Mouse (Mus musculus) stomach, embryonic 14.5 days (tissue): ENCODE measurements around the gene Tgoln1. TPM values are rescaled to one million over a fixed set of nuclear protein-coding genes. Genes with fewer than 3 reads are reported as not detected.

Experiments
- ATAC-seq: fragments of 200-750 bp; cut with Nextera tagmentation; 2 replicates; pipeline ENCODE4 v1.8.0; 2017; ENCODE audit warnings: low read depth, moderate TSS enrichment; ENCODE audit not compliant: insufficient number of reproducible peaks, insufficient read depth, low FRiP score
- H3K27ac ChIP-seq: fragments of 300-500 bp; sonication (generic); 2 replicates; pipeline ENCODE4 v1.5.1; 2014; ENCODE audit warnings: mild to moderate bottlenecking, low read length, moderate library complexity, mixed read lengths
- H3K27me3 ChIP-seq: fragments of 300-500 bp; sonication (generic); 2 replicates; pipeline ENCODE4 v1.6.1; 2014; ENCODE audit warnings: low read length, control low read depth, mixed read lengths; ENCODE audit not compliant: control insufficient read depth, insufficient read depth
- H3K36me3 ChIP-seq: fragments of 300-500 bp; sonication (generic); 2 replicates; pipeline ENCODE4 v1.6.1; 2014; ENCODE audit warnings: mild to moderate bottlenecking, control low read depth, low read length, moderate library complexity, mixed read lengths; ENCODE audit not compliant: control insufficient read depth, insufficient read depth
- H3K4me1 ChIP-seq: fragments of 300-500 bp; sonication (generic); 2 replicates; pipeline ENCODE4 v1.6.1; 2014; ENCODE audit warnings: low read length, control low read depth, mixed read lengths; ENCODE audit not compliant: control insufficient read depth, insufficient read depth
- H3K4me2 ChIP-seq: fragments of 300-500 bp; sonication (generic); replicated peaks from 2 replicates; pipeline ENCODE4 v1.6.1; 2014; ENCODE audit warnings: low read depth, low read length, control low read depth
- H3K4me3 ChIP-seq: fragments of 300-500 bp; sonication (generic); 2 replicates; pipeline ENCODE4 v1.5.1; 2014; ENCODE audit warnings: low read depth, low read length, control low read depth
- H3K9ac ChIP-seq: fragments of 300-500 bp; sonication (generic); replicated peaks from 2 replicates; pipeline ENCODE4 v1.6.1; 2014; ENCODE audit warnings: low read depth, mild to moderate bottlenecking, control low read depth, low read length, moderate library complexity, mixed read lengths
- H3K9me3 ChIP-seq: fragments of 300-500 bp; sonication (generic); 2 replicates; pipeline ENCODE4 v1.6.1; 2016; ENCODE audit warnings: low read depth, low read length, control low read depth; ENCODE audit not compliant: control insufficient read depth
- WGBS: fragments of 180-500 bp; shearing (Covaris S2); extraction: QIAGEN DNeasy Blood & Tissue Kit; methylation state at CpG from one replicate; pipeline ENCODE4 v1.1.7; 2014; 5-methylcytosine and 5-hydroxymethylcytosine counted together
- polyA plus RNA-seq: library from polyadenylated mRNA; unstranded; fragments of >200 nt; fragmentation: Nextera tagmentation; extraction: Ambion mirVana; gene quantifications from 2 replicates; pipeline ENCODE4 v1.2.1, GENCODE M21; 2014

Tgoln1 gene
- polyA plus RNA-seq, 1 experiment from 2014 or later, result 38.9 TPM

- no peaks in the 10 kb centered on the region for H3K27me3 ChIP-seq
- no peaks in the 10 kb centered on the region for H3K9me3 ChIP-seq
- no peak overlapping the region for H3K9ac ChIP-seq
- no peak overlapping the region for H3K4me3 ChIP-seq
- H3K27ac ChIP-seq, result no peak overlapping the region
- no peaks in the 10 kb centered on the region for H3K4me1 ChIP-seq
- peaks cover 50% of the 10 kb centered on the region for H3K36me3 ChIP-seq
- H3K4me2 ChIP-seq, result no peak overlapping the region
- no peak for ATAC-seq
- WGBS, result 87% methylated on average over 5 of the region's 5 CpGs
Observed at GRCm38 (mm10) chr6:72607676-72608075, 9.1 kb downstream of the Tgoln1 start.

GRCm38 (mm10) chr6:72607060-72607459 lies 9.7 kb downstream of the Tgoln1 start:
- H3K9me3 ChIP-seq, result no peaks in the 10 kb centered on the region
- H3K36me3 ChIP-seq, result peaks cover 50% of the 10 kb centered on the region
- no peak overlapping the region for H3K4me3 ChIP-seq
- H3K27ac ChIP-seq, result no peak overlapping the region
- ATAC-seq, result no peak
- H3K27me3 ChIP-seq, result no peaks in the 10 kb centered on the region
- H3K9ac ChIP-seq, result no peak overlapping the region
- WGBS, result 91% methylated on average over 4 of the region's 4 CpGs
- H3K4me2 ChIP-seq, result no peak overlapping the region
- no peaks in the 10 kb centered on the region for H3K4me1 ChIP-seq

GRCm38 (mm10) chr6:72604066-72604465 lies 12.7 kb downstream of the Tgoln1 start:
- H3K36me3 ChIP-seq, result peaks cover 24% of the 10 kb centered on the region
- H3K27ac ChIP-seq, result no peak overlapping the region
- no peak overlapping the region for H3K9ac ChIP-seq
- H3K4me1 ChIP-seq, result no peaks in the 10 kb centered on the region
- no peaks in the 10 kb centered on the region for H3K27me3 ChIP-seq
- WGBS, result 82% methylated on average over 2 of the region's 2 CpGs
- H3K4me3 ChIP-seq, result no peak overlapping the region
- no peak overlapping the region for H3K4me2 ChIP-seq
- no peak for ATAC-seq
- H3K9me3 ChIP-seq, result no peaks in the 10 kb centered on the region

- H3K36me3 ChIP-seq, result peaks cover 13% of the 10 kb centered on the region; the same call in 1 of the 2 replicates
- no peaks in the 10 kb centered on the region for H3K27me3 ChIP-seq
- no peak overlapping the region for H3K4me3 ChIP-seq
- H3K4me1 ChIP-seq, result peaks cover 8% of the 10 kb centered on the region
- no peak overlapping the region for H3K4me2 ChIP-seq
- no peak overlapping the region for H3K9ac ChIP-seq
- whole genome bisulfite sequencing, result 40% methylated on average over 1 of the region's 1 CpGs
- H3K9me3 ChIP-seq, result no peaks in the 10 kb centered on the region
- no peak overlapping the region for H3K27ac ChIP-seq
- no peak for ATAC-seq
Observed at GRCm38 (mm10) chr6:72601732-72602131, 15.1 kb downstream of the Tgoln1 start.

- no peak overlapping the region for H3K4me3 ChIP-seq
- no peak for ATAC-seq
- 84% methylated on average over 12 of the region's 12 CpGs for WGBS
- H3K9ac ChIP-seq, result no peak overlapping the region
- H3K27me3 ChIP-seq, result no peaks in the 10 kb centered on the region
- H3K27ac ChIP-seq, result no peak overlapping the region
- H3K36me3 ChIP-seq, result peaks cover 4% of the 10 kb centered on the region; the same call in 1 of the 2 replicates
- no peaks in the 10 kb centered on the region for H3K9me3 ChIP-seq
- H3K4me2 ChIP-seq, result no peak overlapping the region
- H3K4me1 ChIP-seq, result peaks cover 9% of the 10 kb centered on the region
Observed at GRCm38 (mm10) chr6:72600771-72601170, 16.0 kb downstream of the Tgoln1 start.

- no peaks in the 10 kb centered on the region for H3K9me3 ChIP-seq
- no peak overlapping the region for H3K9ac ChIP-seq
- H3K4me3 ChIP-seq, result no peak overlapping the region
- WGBS, result 70% methylated on average over 6 of the region's 6 CpGs
- H3K4me2 ChIP-seq, result no peak overlapping the region
- H3K27ac ChIP-seq, result no peak overlapping the region
- H3K4me1 ChIP-seq, result peaks cover 9% of the 10 kb centered on the region
- no peak for ATAC-seq
- H3K27me3 ChIP-seq, result no peaks in the 10 kb centered on the region
- no peaks in the 10 kb centered on the region for H3K36me3 ChIP-seq
Observed at GRCm38 (mm10) chr6:72600216-72600615, 16.6 kb downstream of the Tgoln1 start.

- Histone ChIP-seq H3K27ac (peak overlapping the region; percentile 79; the same call in 1 of the 2 replicates), H3K9me3 (no peaks in the 10 kb centered on the region), H3K4me2 (peak overlapping the region; percentile 78), H3K4me3 (peak overlapping the region; percentile 57), H3K4me1 (peaks cover 9% of the 10 kb centered on the region), H3K9ac (no peak overlapping the region), H3K27me3 (no peaks in the 10 kb centered on the region), H3K36me3 (no peaks in the 10 kb centered on the region)
- peak; percentile 28; the same call in 1 of the 2 replicates for ATAC-seq
- WGBS, result 39% methylated on average over 12 of the region's 12 CpGs
Observed at GRCm38 (mm10) chr6:72598791-72599557, 17.8 kb downstream of the Tgoln1 start.

GRCm38 (mm10) chr6:72597956-72598753 lies 18.6 kb downstream of the Tgoln1 start, which contains the start of the genes Elmod3 and Retsat:
Gene Elmod3, minus strand, starts transcription at chr6:72598413.
Gene Retsat, plus strand, starts transcription at chr6:72598475.
- peak within 1 kb of the TSS; percentile 57 for H3K4me3 ChIP-seq
- H3K27ac ChIP-seq, result peak within 1 kb of the TSS; percentile 79; the same call in 1 of the 2 replicates
- peak; percentile 86 for ATAC-seq
- WGBS, result under 1% methylated on average over 38 of the region's 38 CpGs
- H3K9me3 ChIP-seq, result no peaks in the 10 kb centered on the region
- H3K27me3 ChIP-seq, result no peaks in the 10 kb centered on the region
- H3K36me3 ChIP-seq, result no peaks in the 10 kb centered on the region
- peak within 1 kb of the TSS; percentile 56 for H3K9ac ChIP-seq
- H3K4me1 ChIP-seq, result peaks cover 9% of the 10 kb centered on the region
- H3K4me2 ChIP-seq, result peak within 1 kb of the TSS; percentile 78
